Mouse (Mus musculus) cerebellum, adult 11 months (tissue): ENCODE measurements at regions not wholly inside any gene's neighbourhood (a gene's known extent, or its start where the extent isn't known, plus 50 kb on each side); places are given as distances from the start of the nearest gene placed in this dataset.

ENCODE experiments used
- DNase-seq: peaks from one replicate; pipeline ENCODE4 v3.0.0; 2022

GRCm38 (mm10) chr8:90762390-90762789 is 54.8 kb downstream of the Gm19935 start:
- DNase-seq: no peak

- no peak for DNase-seq
Measured at GRCm38 (mm10) chr8:90761947-90762346, 55.2 kb downstream of the Gm19935 start.

GRCm38 (mm10) chr8:90761446-90761845 is 55.7 kb downstream of the Gm19935 start:
- no peak for DNase-seq

- DNase-seq: no peak
Measured at GRCm38 (mm10) chr8:90759531-90759930, 57.7 kb downstream of the Gm19935 start.

GRCm38 (mm10) chr8:90755020-90755419 is 62.2 kb downstream of the Gm19935 start:
- DNase-seq: no peak

- DNase-seq: no peak
Measured at GRCm38 (mm10) chr8:90743546-90743945, 73.6 kb downstream of the Gm19935 start.

GRCm38 (mm10) chr8:90740963-90741733 is 76.0 kb downstream of the Gm19935 start:
- DNase-seq: no peak

GRCm38 (mm10) chr8:90740302-90740962 is 76.8 kb downstream of the Gm19935 start:
- DNase-seq: no peak

- no peak for DNase-seq
Measured at GRCm38 (mm10) chr8:90728011-90728410, 89.2 kb downstream of the Gm19935 start.

GRCm38 (mm10) chr8:90725188-90725587 is 92.0 kb downstream of the Gm19935 start:
- DNase-seq: no peak

GRCm38 (mm10) chr8:90716436-90716835 is 100.8 kb downstream of the Gm19935 start:
- no peak for DNase-seq

GRCm38 (mm10) chr8:90708524-90708923 is 108.7 kb downstream of the Gm19935 start:
- peak; percentile 23 for DNase-seq

- DNase-seq: no peak
Measured at GRCm38 (mm10) chr8:90692516-90692915, 124.7 kb downstream of the Gm19935 start.

- DNase-seq: no peak
Measured at GRCm38 (mm10) chr8:90685076-90685475, 132.1 kb downstream of the Gm19935 start.

- DNase-seq: no peak
Measured at GRCm38 (mm10) chr8:90670471-90671057, 146.6 kb downstream of the Gm19935 start.

GRCm38 (mm10) chr8:90669396-90669795 is 147.8 kb downstream of the Gm19935 start:
- no peak for DNase-seq

GRCm38 (mm10) chr8:90659066-90659465 is 158.1 kb downstream of the Gm19935 start:
- DNase-seq: no peak

- peak; percentile 40 for DNase-seq
Measured at GRCm38 (mm10) chr8:90657641-90658051, 159.5 kb downstream of the Gm19935 start.

GRCm38 (mm10) chr8:90657116-90657515 is 160.1 kb downstream of the Gm19935 start:
- DNase-seq: no peak

GRCm38 (mm10) chr8:90656436-90657090 is 160.6 kb downstream of the Gm19935 start:
- no peak for DNase-seq

GRCm38 (mm10) chr8:90654786-90655185 is 162.4 kb downstream of the Gm19935 start:
- no peak for DNase-seq

GRCm38 (mm10) chr8:90642392-90642791 is 174.8 kb downstream of the Gm19935 start:
- DNase-seq: no peak

- DNase-seq: no peak
Measured at GRCm38 (mm10) chr8:90636770-90637169, 180.4 kb downstream of the Gm19935 start.
